Mouse (Mus musculus): ENCODE results near the gene Pkn1. TPM values are rescaled to one million over a fixed set of nuclear protein-coding genes. Genes with fewer than 3 reads are reported as not detected.

Gene Pkn1
- polyA plus RNA-seq, 1 experiment from 2014 or later: 21.5 TPM

- H3K4me3 ChIP-seq: peak overlapping the region; percentile 72
- peaks cover 30% of the 10 kb centered on the region for H3K4me1 ChIP-seq
- no peaks in the 10 kb centered on the region for H3K9me3 ChIP-seq
- WGBS: 2% methylated on average over 46 of the region's 46 CpGs
- peak overlapping the region; percentile 95 for H3K27ac ChIP-seq
- peak; percentile 81 for DNase-seq (ENCODE audit: low spot score)
- no peaks in the 10 kb centered on the region for H3K27me3 ChIP-seq (ENCODE audit: insufficient read depth, poor library complexity, severe bottlenecking)
- peaks cover 14% of the 10 kb centered on the region for H3K36me3 ChIP-seq
These were observed 46.0 kb downstream of the Pkn1 start for GRCm38 (mm10) chr8:83652744-83653661.

DNA sequence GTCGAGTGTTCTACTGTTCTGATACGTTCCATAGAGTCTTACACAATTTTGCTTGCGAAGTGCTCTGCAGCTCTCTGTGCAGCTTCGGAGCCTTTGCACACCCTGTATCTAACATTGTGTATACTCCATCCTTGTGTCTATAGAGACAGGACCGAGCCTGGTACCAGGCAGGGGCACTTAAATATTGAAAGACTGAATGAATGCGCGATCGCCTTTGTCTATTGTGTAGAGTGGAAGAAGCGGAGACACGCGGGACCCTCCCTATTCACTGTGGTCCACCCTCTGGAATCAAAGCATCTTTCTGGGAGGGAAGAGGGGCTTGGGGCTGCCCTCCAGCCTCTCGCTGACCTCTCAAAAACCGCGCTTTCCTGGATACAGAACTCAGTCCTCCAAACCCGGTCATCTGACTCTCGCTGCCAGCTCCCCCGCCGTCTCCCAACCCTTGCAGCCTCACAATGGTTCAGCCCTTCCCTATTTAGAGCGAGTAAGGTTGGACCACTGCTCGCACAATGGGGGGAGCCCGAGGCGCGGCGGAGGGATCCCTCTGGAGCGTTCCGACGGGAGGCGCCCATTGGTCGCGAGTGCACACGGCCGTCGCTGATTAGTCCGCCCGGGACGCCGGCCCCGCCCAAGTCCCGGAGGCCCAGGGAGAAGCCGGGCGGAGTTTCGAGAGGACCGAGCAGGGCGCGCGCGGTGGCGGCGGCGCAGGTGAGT is 46.8 kb downstream of the Pkn1 start, which contains the start of gene Gipc1:
Gipc1 (plus strand) TSS at position 648 of the 714 bp plus-strand sequence.
- DNase-seq (ENCODE audit: low spot score): peak; percentile 99
- 4% methylated on average over 50 of the region's 50 CpGs for WGBS
- peak within 1 kb of the TSS; percentile 72 for H3K4me3 ChIP-seq
- H3K27ac ChIP-seq: peak within 1 kb of the TSS; percentile 95
- H3K4me1 ChIP-seq: peaks cover 30% of the 10 kb centered on the region
- H3K9me3 ChIP-seq: no peaks in the 10 kb centered on the region
- no peaks in the 10 kb centered on the region for H3K27me3 ChIP-seq (ENCODE audit: insufficient read depth, poor library complexity, severe bottlenecking)
- peaks cover 9% of the 10 kb centered on the region for H3K36me3 ChIP-seq

DNA sequence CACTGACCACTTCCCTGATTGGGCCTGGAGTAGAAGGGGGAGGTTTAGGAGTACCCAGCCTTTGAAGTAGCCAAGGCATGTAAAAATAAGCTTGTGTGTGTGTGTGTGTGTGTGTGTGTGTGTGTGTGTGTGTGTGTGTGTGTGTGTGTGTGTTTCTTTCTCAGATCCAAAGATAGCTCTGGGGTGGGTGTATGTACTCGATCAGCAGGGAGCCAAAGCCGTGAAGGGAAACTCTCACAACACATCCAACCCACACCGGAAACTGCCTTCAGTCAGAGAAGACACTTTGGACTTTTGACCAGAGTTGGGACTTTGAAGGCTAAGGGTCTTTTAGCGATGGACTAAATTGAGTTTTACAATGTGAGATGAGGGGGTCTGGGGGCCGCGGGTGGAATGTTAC is 49.3 kb downstream of the Pkn1 start:
- H3K27ac ChIP-seq: no peak overlapping the region
- WGBS: 88% methylated on average over 6 of the region's 6 CpGs
- H3K4me1 ChIP-seq: peaks cover 20% of the 10 kb centered on the region
- H3K9me3 ChIP-seq: no peaks in the 10 kb centered on the region
- H3K27me3 ChIP-seq (ENCODE audit: insufficient read depth, poor library complexity, severe bottlenecking): 0 out of 2 replicates have a peak, but pooled peaks cover 4% of the 10 kb centered on the region
- DNase-seq (ENCODE audit: low spot score): no peak
- 0 out of 2 replicates have a peak, but pooled peaks cover 1% of the 10 kb centered on the region for H3K36me3 ChIP-seq
- H3K4me3 ChIP-seq: no peak overlapping the region

- H3K27me3 ChIP-seq (ENCODE audit: insufficient read depth, poor library complexity, severe bottlenecking): peaks cover 6% of the 10 kb centered on the region; the same call in 1 of the 2 replicates
- peaks cover 8% of the 10 kb centered on the region for H3K4me1 ChIP-seq
- WGBS: 86% methylated on average over 4 of the region's 4 CpGs
- H3K9me3 ChIP-seq: no peaks in the 10 kb centered on the region
- H3K27ac ChIP-seq: no peak overlapping the region
- H3K4me3 ChIP-seq: no peak overlapping the region
- H3K36me3 ChIP-seq: no peaks in the 10 kb centered on the region
- DNase-seq (ENCODE audit: low spot score): no peak
These were observed 50.9 kb downstream of the Pkn1 start for GRCm38 (mm10) chr8:83648031-83648430.

DNA sequence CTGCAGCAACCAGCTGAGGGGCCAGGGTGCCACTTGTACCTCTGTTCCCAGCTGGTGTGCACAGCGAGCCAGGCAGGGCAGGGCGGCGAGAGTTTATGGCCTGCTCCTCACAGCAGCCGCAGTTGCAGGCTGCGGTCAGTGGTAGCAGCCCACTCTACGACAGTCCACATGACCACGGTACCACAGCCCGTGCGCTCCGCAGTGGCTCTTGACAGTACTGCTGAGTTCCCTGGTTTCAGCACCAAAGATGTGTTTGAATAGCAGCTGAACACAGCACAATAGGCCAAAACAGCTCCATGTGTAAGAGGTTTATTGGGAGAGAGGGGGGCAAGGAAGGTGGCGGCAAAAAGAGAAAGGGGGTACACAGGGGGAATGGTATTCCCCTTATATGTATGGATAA is 51.5 kb downstream of the Pkn1 start:
- H3K4me1 ChIP-seq: peaks cover 7% of the 10 kb centered on the region; the same call in 1 of the 2 replicates
- 96% methylated on average over 11 of the region's 11 CpGs for WGBS
- H3K4me3 ChIP-seq: no peak overlapping the region

DNA sequence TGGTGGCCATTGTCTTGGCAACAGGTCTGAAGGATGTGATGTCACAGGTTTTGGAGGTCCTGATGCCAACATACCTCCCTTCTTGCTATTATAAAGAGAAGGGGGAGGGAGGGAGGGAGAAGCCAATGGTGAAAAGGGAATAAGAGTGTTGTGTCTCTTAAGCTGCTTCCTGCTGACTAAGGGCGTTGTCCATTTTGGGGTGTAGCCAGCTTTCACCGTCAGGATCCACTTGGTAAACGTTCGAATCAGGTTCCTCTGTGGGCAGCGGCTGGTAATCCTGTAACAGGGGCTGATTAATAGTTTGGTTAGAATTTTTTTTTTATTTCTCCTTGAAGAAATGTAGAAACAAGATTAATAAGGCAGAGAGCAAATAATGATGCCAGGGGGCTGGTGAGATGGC is 59.3 kb downstream of the Pkn1 start:
- WGBS: 62% methylated on average over 5 of the region's 5 CpGs
- no peaks in the 10 kb centered on the region for H3K9me3 ChIP-seq
- H3K27me3 ChIP-seq (ENCODE audit: insufficient read depth, poor library complexity, severe bottlenecking): peaks cover 7% of the 10 kb centered on the region; the same call in 1 of the 2 replicates

More for the DNA sequence above, 51.5 kb downstream of the Pkn1 start:
- no peak for DNase-seq (ENCODE audit: low spot score)
- H3K27me3 ChIP-seq (ENCODE audit: insufficient read depth, poor library complexity, severe bottlenecking): peaks cover 8% of the 10 kb centered on the region; the same call in 1 of the 2 replicates
- no peaks in the 10 kb centered on the region for H3K36me3 ChIP-seq
- no peak overlapping the region for H3K27ac ChIP-seq
- H3K9me3 ChIP-seq: no peaks in the 10 kb centered on the region

GRCm38 (mm10) chr8:83638856-83639255 is 60.1 kb downstream of the Pkn1 start:
- H3K27ac ChIP-seq: no peak overlapping the region
- WGBS: 65% methylated on average over 4 of the region's 4 CpGs
- H3K4me1 ChIP-seq: no peaks in the 10 kb centered on the region

More for the DNA sequence above, 59.3 kb downstream of the Pkn1 start:
- Histone ChIP-seq H3K36me3 (no peaks in the 10 kb centered on the region), H3K4me3 (no peak overlapping the region), H3K4me1 (no peaks in the 10 kb centered on the region), H3K27ac (no peak overlapping the region)
- no peak for DNase-seq (ENCODE audit: low spot score)

DNA sequence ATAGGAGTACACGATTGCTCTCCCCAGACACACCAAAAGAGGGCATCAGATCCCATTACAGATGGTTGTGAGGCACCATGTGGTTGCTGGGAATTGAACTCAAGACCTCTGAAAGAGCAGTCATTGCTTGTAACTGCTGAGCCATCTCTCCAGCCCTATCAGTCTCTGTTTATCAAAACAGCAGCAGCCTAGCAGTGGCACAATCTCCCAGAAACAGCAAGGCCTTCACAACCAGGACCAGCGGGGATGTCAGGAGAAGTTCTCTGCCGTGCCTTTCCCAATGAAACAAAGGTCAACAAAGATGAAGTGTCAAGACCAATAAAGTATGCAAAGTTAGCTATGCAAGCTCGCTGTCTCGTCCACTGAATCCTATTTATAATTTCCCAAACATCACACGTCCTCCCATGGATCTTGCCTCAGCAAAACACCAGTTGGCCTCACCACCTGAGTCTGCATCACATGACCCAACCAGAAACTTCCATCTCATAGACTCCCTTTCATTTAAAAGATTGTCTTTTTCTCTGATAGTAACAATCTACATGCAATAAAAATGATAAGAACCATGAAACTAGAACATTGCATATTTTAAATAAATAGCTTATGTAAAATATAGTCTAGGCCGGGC is 66.8 kb downstream of the Pkn1 start:
- Histone ChIP-seq H3K4me3 (no peak overlapping the region), H3K27me3 (ENCODE audit: insufficient read depth, poor library complexity, severe bottlenecking) (no peaks in the 10 kb centered on the region), H3K4me1 (no peaks in the 10 kb centered on the region), H3K36me3 (no peaks in the 10 kb centered on the region), H3K9me3 (no peaks in the 10 kb centered on the region), H3K27ac (no peak overlapping the region)
- no peak for DNase-seq (ENCODE audit: low spot score)
- 84% methylated on average over 7 of the region's 7 CpGs for WGBS

More at GRCm38 (mm10) chr8:83638856-83639255, 60.1 kb downstream of the Pkn1 start:
- H3K36me3 ChIP-seq: no peaks in the 10 kb centered on the region
- no peak overlapping the region for H3K4me3 ChIP-seq
- DNase-seq (ENCODE audit: low spot score): no peak
- peaks cover 7% of the 10 kb centered on the region; the same call in 1 of the 2 replicates for H3K27me3 ChIP-seq (ENCODE audit: insufficient read depth, poor library complexity, severe bottlenecking)
- H3K9me3 ChIP-seq: no peaks in the 10 kb centered on the region

DNA sequence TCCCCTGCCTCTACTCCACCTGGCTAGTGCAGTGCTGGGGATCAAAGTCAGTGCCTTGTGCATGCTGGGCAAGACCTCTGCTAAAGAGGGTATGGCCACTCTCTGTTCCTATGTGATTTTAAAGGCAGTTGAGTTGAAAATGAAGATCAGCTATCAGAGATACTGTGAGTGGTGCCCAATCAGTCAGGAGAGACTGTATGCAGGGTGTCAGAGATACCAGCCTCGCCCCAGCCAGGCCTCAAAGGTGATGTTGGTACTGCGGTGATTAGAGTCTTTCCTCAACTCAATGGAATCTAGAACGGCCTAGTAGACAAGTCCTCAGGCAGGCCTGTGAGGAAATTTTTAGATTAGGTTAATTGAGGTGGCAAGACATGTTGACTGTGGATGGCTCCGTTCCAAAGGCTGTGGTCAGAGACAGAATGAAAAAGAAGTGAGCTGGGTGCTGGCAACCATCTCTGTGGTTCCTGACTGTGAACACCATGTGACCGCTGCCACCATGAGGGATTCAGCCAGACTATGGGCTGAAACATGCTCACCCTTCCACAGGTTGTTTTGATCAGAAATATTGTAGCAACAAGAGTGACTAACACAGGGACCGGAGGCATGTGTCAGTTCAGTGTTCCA is 73.2 kb downstream of the Pkn1 start:
- Histone ChIP-seq H3K4me3 (no peak overlapping the region), H3K4me1 (peaks cover 13% of the 10 kb centered on the region), H3K9me3 (no peaks in the 10 kb centered on the region), H3K27me3 (ENCODE audit: insufficient read depth, poor library complexity, severe bottlenecking) (0 out of 2 replicates have a peak, but pooled peaks cover 5% of the 10 kb centered on the region), H3K36me3 (no peaks in the 10 kb centered on the region), H3K27ac (no peak overlapping the region)
- 78% methylated on average over 6 of the region's 6 CpGs for WGBS
- no peak for DNase-seq (ENCODE audit: low spot score)

DNA sequence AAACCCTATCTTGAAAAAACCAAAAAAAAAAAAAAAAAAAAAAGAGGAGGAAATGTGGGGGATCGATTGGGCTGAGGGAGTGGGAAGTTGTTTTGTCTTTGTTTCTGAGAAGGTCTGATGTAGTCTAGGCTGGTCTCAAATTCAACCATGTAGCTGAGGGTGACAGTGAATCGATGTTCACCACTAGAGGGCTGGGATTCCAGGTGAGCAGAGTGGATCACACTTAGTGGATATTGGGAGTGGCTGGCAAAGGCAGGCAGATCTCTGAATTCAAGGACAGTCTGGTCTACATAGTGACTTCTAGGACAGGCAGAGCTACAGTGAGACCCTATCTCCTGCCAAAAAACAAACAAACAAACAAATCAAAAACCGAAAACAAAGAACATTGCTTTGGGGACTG is 74.2 kb downstream of the Pkn1 start:
- 0 out of 2 replicates have a peak, but pooled peaks cover 5% of the 10 kb centered on the region for H3K27me3 ChIP-seq (ENCODE audit: insufficient read depth, poor library complexity, severe bottlenecking)
- peaks cover 13% of the 10 kb centered on the region for H3K4me1 ChIP-seq
- no peak for DNase-seq (ENCODE audit: low spot score)
- H3K36me3 ChIP-seq: no peaks in the 10 kb centered on the region
- no peak overlapping the region for H3K27ac ChIP-seq
- H3K9me3 ChIP-seq: no peaks in the 10 kb centered on the region
- no peak overlapping the region for H3K4me3 ChIP-seq
- WGBS: 45% methylated on average over 3 of the region's 3 CpGs

- 54% methylated on average over 7 of the region's 7 CpGs for WGBS
- H3K9me3 ChIP-seq: no peaks in the 10 kb centered on the region
- H3K36me3 ChIP-seq: no peaks in the 10 kb centered on the region
- H3K27me3 ChIP-seq (ENCODE audit: insufficient read depth, poor library complexity, severe bottlenecking): 0 out of 2 replicates have a peak, but pooled peaks cover 5% of the 10 kb centered on the region
- H3K4me3 ChIP-seq: no peak overlapping the region
- no peak overlapping the region for H3K27ac ChIP-seq
- H3K4me1 ChIP-seq: peaks cover 13% of the 10 kb centered on the region
- no peak for DNase-seq (ENCODE audit: low spot score)
These were observed 75.4 kb downstream of the Pkn1 start for GRCm38 (mm10) chr8:83623549-83623948.

DNA sequence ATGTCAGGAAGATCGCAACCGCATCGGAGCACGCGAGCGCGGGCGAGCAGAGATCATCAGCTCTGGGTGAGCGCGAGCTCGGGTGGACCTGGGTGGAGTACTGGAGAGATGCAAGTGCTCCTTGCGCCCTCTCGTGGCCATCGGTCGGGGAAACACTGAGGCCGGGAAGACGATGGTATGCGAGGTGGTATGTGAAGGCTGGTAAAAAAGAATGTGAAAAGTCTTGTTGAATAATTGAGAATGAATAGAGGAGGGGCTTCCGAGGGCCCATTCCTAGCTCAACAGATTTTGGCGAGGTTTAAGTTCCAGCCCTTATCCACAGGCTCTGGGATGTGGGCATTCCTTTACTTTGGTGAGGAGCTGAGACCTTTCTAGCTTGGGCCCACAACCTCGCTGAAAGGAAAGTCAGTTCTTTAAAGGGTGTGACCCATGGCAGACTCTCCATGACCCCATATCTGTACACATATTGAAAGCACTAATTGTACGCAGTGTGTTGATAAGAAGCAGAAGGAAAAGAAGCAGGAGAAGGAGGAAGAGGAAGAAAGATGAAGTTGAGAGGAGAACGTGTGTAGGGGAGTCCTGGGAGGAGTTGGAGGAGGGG is 76.5 kb downstream of the Pkn1 start:
- Histone ChIP-seq H3K27ac (peak overlapping the region; percentile 70), H3K36me3 (no peaks in the 10 kb centered on the region), H3K4me1 (peaks cover 13% of the 10 kb centered on the region), H3K27me3 (ENCODE audit: insufficient read depth, poor library complexity, severe bottlenecking) (0 out of 2 replicates have a peak, but pooled peaks cover 5% of the 10 kb centered on the region), H3K4me3 (peak overlapping the region; percentile 60), H3K9me3 (no peaks in the 10 kb centered on the region)
- DNase-seq (ENCODE audit: low spot score): peak; percentile 92
- 8% methylated on average over 23 of the region's 23 CpGs for WGBS
